Mouse (Mus musculus): ENCODE measurements around the gene Mapk8. TPM values are rescaled to one million over a fixed set of nuclear protein-coding genes. Genes with fewer than 3 reads are reported as not detected.

Gene Mapk8
- total RNA-seq, 2 experiments from 2014 or later: 31.7 to 32.4 TPM

- intact Hi-C loops (cut with DNase I): no loop called here
- DNase-seq (ENCODE audit: low spot score): no peak
Measured at GRCm38 (mm10) chr14:33352890-33353289, 94.1 kb downstream of the Mapk8 start.

GRCm38 (mm10) chr14:33351984-33352722, 94.8 kb downstream of the Mapk8 start:
- intact Hi-C loops (cut with DNase I): no loop called here
- no peak for DNase-seq (ENCODE audit: low spot score)

GRCm38 (mm10) chr14:33351019-33351418, 95.9 kb downstream of the Mapk8 start:
- no peak for DNase-seq (ENCODE audit: low spot score)
- intact Hi-C loops (cut with DNase I): no loop called here

GRCm38 (mm10) chr14:33348146-33348545, 98.8 kb downstream of the Mapk8 start:
- DNase-seq (ENCODE audit: low spot score): no peak
- intact Hi-C loops (cut with DNase I): no loop called here

GRCm38 (mm10) chr14:33347738-33348137, 99.2 kb downstream of the Mapk8 start:
- no peak for DNase-seq (ENCODE audit: low spot score)
- intact Hi-C loops (cut with DNase I): no loop called here

GRCm38 (mm10) chr14:33346546-33346945, 100.4 kb downstream of the Mapk8 start:
- intact Hi-C loops (cut with DNase I): no loop called here
- no peak for DNase-seq (ENCODE audit: low spot score)

GRCm38 (mm10) chr14:33343131-33343725, 103.7 kb downstream of the Mapk8 start:
- intact Hi-C loops (cut with DNase I): no loop called here
- no peak for DNase-seq (ENCODE audit: low spot score)

- no peak for DNase-seq (ENCODE audit: low spot score)
- intact Hi-C loops (cut with DNase I): no loop called here
Measured at GRCm38 (mm10) chr14:33338684-33339083, 108.3 kb downstream of the Mapk8 start.

GRCm38 (mm10) chr14:33335733-33336132, 111.2 kb downstream of the Mapk8 start:
- DNase-seq (ENCODE audit: low spot score): no peak
- intact Hi-C loops (cut with DNase I): no loop called here

- no peak for DNase-seq (ENCODE audit: low spot score)
- intact Hi-C loops (cut with DNase I): no loop called here
Measured at GRCm38 (mm10) chr14:33334402-33334801, 112.6 kb downstream of the Mapk8 start.

- no peak for DNase-seq (ENCODE audit: low spot score)
- intact Hi-C loops (cut with DNase I): no loop called here
Measured at GRCm38 (mm10) chr14:33333833-33334232, 113.1 kb downstream of the Mapk8 start.

GRCm38 (mm10) chr14:33331627-33332026, 115.3 kb downstream of the Mapk8 start:
- DNase-seq (ENCODE audit: low spot score): no peak
- intact Hi-C loops (cut with DNase I): no loop called here

GRCm38 (mm10) chr14:33330986-33331385, 116.0 kb downstream of the Mapk8 start:
- intact Hi-C loops (cut with DNase I): no loop called here
- DNase-seq (ENCODE audit: low spot score): no peak

GRCm38 (mm10) chr14:33329297-33329805, 117.6 kb downstream of the Mapk8 start:
- intact Hi-C loops (cut with DNase I): no loop called here
- no peak for DNase-seq (ENCODE audit: low spot score)

GRCm38 (mm10) chr14:33328369-33328768, 118.6 kb downstream of the Mapk8 start:
- intact Hi-C loops (cut with DNase I): no loop called here
- no peak for DNase-seq (ENCODE audit: low spot score)

Other genes with a start within 250 kb of the Mapk8 start
- 1 to 10 TPM; 1.5 to 2.1 TPM for gene Arhgap22, start 233.1 kb downstream of the Mapk8 start, total RNA-seq (2021)
- not detected for gene Frmpd2, start 24.5 kb upstream of the Mapk8 start, total RNA-seq (2021)
- not detected for gene Ptpn20, start 142.0 kb upstream of the Mapk8 start, total RNA-seq (2021)

Measured in heart, postnatal 25 days (tissue).